Mouse (Mus musculus): ENCODE results near the gene Ttc39a.

GRCm38 (mm10) chr4:109405415-109405814 lies 1.0 kb upstream of the Ttc39a start:
- no peak for TF ChIP-seq CHD2 (IDR thresholded peaks at IDR 0.05; ENCODE audit: low read depth, low read length)
- TF ChIP-seq ZC3H11A (IDR thresholded peaks at IDR 0.05; ENCODE audit: borderline replicate concordance, low read depth, low read length) = no peak

Measured in ES-E14 (cell line).